Mouse (Mus musculus) olfactory bulb, adult 2 months (tissue): ENCODE data around the gene Il31.

ENCODE experiments used
- CTCF ChIP-seq: fragments of 200-500 bp; IDR thresholded peaks from 2 replicates; pipeline ENCODE4 v1.5.1; 2012; ENCODE audit warnings: low read depth, mild to moderate bottlenecking, low read length, moderate library complexity; ENCODE audit not compliant: insufficient read depth
- POLR2A ChIP-seq: fragments of 200-500 bp; IDR thresholded peaks from 2 replicates; pipeline ENCODE4 v1.6.1; 2012; ENCODE audit warnings: mild to moderate bottlenecking, low read depth, low read length, moderate library complexity; ENCODE audit not compliant: insufficient read depth

DNA sequence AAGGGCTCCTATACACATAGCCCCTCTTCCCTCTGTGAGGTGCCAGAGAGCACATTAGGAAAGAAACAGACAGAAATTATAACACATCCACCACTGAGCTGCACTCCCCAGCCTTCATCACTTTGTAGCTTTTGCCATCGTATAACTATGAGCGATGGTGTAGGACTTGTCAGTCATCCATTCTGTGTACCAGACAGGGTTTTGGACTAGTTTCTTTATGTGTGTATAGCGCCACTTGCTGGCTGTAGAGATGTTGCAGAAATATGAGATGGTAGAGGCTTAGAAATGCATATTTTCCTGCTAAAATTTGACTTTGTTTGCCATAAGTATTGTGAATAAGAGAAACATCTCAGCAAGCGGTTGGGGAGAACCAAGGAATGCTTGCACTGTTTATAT, 52.5 kb downstream of the Il31 start:
- TF ChIP-seq CTCF (no peak), POLR2A (no peak)
